Mouse (Mus musculus) adrenal gland, adult 8-10 months (tissue): ENCODE results near the gene Trp53bp1. TPM values are rescaled to one million over a fixed set of nuclear protein-coding genes. Genes with fewer than 3 reads are reported as not detected.

Experiments used
- total RNA-seq, 4 experiments: library from RNA; stranded (reverse); gene quantifications; 2 replicates each; pipeline ENCODE4 v1.2.4; 2022

Gene Trp53bp1
- total RNA-seq, 4 experiments from 2014 or later: 81.3 to 124 (median 91.5) TPM

Other genes starting within 250 kb of the Trp53bp1 start
- gene Epb42, start 234.3 kb downstream of the Trp53bp1 start, total RNA-seq: under 1 TPM in 1 of 4 experiments, not detected in 3; 0.58 TPM
- gene Tgm5, start 185.6 kb downstream of the Trp53bp1 start, total RNA-seq: under 1 TPM in 2 of 4 experiments, not detected in 2; 0.12 TPM
- gene Tgm7, start 161.6 kb downstream of the Trp53bp1 start, total RNA-seq: under 1 TPM in 1 of 4 experiments, not detected in 3; 0.31 TPM
- gene Adal, start 131.0 kb downstream of the Trp53bp1 start, total RNA-seq: 10 to 100 TPM; 20.0 to 26.3 (median 25.4) TPM
- gene Lcmt2, start 130.8 kb downstream of the Trp53bp1 start, total RNA-seq: 10 to 100 TPM in 3 of 4 experiments, 1 to 10 TPM in 1; 9.3 to 11.4 (median 11.2) TPM
- gene Tubgcp4, start 100.8 kb downstream of the Trp53bp1 start, total RNA-seq: 10 to 100 TPM; 43.8 to 53.2 (median 44.6) TPM
- gene Zscan29, start 100.3 kb downstream of the Trp53bp1 start, total RNA-seq: 10 to 100 TPM; 16.8 to 19.6 (median 18.6) TPM
- gene Map1a, start 18.2 kb upstream of the Trp53bp1 start, total RNA-seq: 10 to 100 TPM; 10.4 to 17.5 (median 12.5) TPM
- gene Ppip5k1, start 84.0 kb upstream of the Trp53bp1 start, total RNA-seq: 10 to 100 TPM; 46.6 to 69.1 (median 53.0) TPM
- gene Ckmt1, start 86.3 kb upstream of the Trp53bp1 start, total RNA-seq: 10 to 100 TPM in 3 of 4 experiments, 1 to 10 TPM in 1; 9.9 to 15.5 (median 12.2) TPM
- 1 to 10 TPM in 1 of 4 experiments, under 1 TPM in 1, not detected in 2; 0.81 to 1.4 TPM for gene Strc, start 115.8 kb upstream of the Trp53bp1 start, total RNA-seq
- 100 to 1,000 TPM; 426 to 490 (median 434) TPM for gene Pdia3, start 142.4 kb upstream of the Trp53bp1 start, total RNA-seq
- 1 to 10 TPM; 2.2 to 4.1 (median 2.9) TPM for gene Catsper2, start 142.4 kb upstream of the Trp53bp1 start, total RNA-seq
- under 1 TPM in 3 of 4 experiments, not detected in 1; 0.24 to 0.74 (median 0.62) TPM for gene Ell3, start 172.9 kb upstream of the Trp53bp1 start, total RNA-seq
- 100 to 1,000 TPM; 249 to 360 (median 257) TPM for gene Serf2, start 177.8 kb upstream of the Trp53bp1 start, total RNA-seq
- gene Hypk, start 181.9 kb upstream of the Trp53bp1 start, total RNA-seq: 10 to 100 TPM; 14.2 to 53.3 (median 35.7) TPM
- under 1 TPM; 0.20 to 0.75 (median 0.28) TPM for gene Serinc4, start 185.4 kb upstream of the Trp53bp1 start, total RNA-seq
- 10 to 100 TPM; 38.2 to 44.8 (median 40.2) TPM for gene Mfap1b, start 202.7 kb upstream of the Trp53bp1 start, total RNA-seq
- 10 to 100 TPM; 31.3 to 37.9 (median 35.5) TPM for gene Mfap1a, start 235.3 kb upstream of the Trp53bp1 start, total RNA-seq
- gene Wdr76, start 235.3 kb upstream of the Trp53bp1 start, total RNA-seq: 1 to 10 TPM; 2.6 to 6.1 (median 4.4) TPM